Mouse (Mus musculus): ENCODE results near the gene Nhsl2.

GRCm38 (mm10) chrX:101878546-101878945, 29.4 kb downstream of the Nhsl2 start:
- TF ChIP-seq POLR2A (IDR thresholded peaks at IDR 0.05; ENCODE audit: borderline replicate concordance, extremely low read depth, insufficient read depth, insufficient read length, poor library complexity, severe bottlenecking) (no peak), CTCF (IDR thresholded peaks at IDR 0.05; ENCODE audit: borderline replicate concordance, extremely low read depth, insufficient read depth, insufficient read length) (no peak)

All from brain, embryonic 14.5 days (tissue).